Mouse (Mus musculus): ENCODE data around the gene Zfand4. TPM values are rescaled to one million over a fixed set of nuclear protein-coding genes. Genes with fewer than 3 reads are reported as not detected.

Zfand4 gene
- polyA plus RNA-seq, 1 experiment from 2014 or later = 9.4 TPM

DNA sequence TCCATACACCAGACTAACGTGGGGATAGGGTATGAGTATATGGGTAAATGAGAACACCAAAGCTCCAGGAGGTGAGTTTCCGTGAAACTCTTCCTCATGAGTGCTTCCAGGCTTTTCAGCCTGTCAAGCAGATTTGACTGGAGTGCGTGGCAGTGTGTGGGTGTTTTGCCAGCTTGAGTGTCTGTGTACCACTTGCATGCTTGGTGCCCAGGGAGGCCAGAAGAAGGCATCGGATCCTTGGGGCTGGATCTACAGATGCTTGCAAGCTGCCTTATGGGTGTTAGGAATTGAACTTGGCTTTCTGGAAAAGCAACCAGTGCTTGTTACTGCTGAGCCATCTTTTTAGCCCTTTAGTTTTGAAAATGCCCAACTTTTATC is 92.9 kb downstream of the Zfand4 start:
- 82% methylated on average over 4 of the region's 4 CpGs for WGBS
- H3K4me3 ChIP-seq (ENCODE audit: low read depth, low read length) = no peak overlapping the region
- no peak overlapping the region for H3K27ac ChIP-seq (ENCODE audit: low read depth, low read length)
- DNase-seq (ENCODE audit: low spot score) (no peak), ATAC-seq (ENCODE audit: low FRiP score) (no peak)
- no peak overlapping the region for H3K9ac ChIP-seq (ENCODE audit: low read depth, low read length)
- H3K4me2 ChIP-seq (replicated peaks; ENCODE audit: low read depth, low read length) = no peak overlapping the region
- H3K9me3 ChIP-seq (ENCODE audit: control insufficient read depth, low read length) = no peaks in the 10 kb centered on the region
- no peaks in the 10 kb centered on the region for H3K4me1 ChIP-seq (replicated peaks; ENCODE audit: control insufficient read depth, insufficient read depth, low read length)
- no peaks in the 10 kb centered on the region for H3K36me3 ChIP-seq (ENCODE audit: control insufficient read depth, insufficient read depth, low read length)
- H3K27me3 ChIP-seq (ENCODE audit: control insufficient read depth, insufficient read depth, low read length) = no peaks in the 10 kb centered on the region

DNA sequence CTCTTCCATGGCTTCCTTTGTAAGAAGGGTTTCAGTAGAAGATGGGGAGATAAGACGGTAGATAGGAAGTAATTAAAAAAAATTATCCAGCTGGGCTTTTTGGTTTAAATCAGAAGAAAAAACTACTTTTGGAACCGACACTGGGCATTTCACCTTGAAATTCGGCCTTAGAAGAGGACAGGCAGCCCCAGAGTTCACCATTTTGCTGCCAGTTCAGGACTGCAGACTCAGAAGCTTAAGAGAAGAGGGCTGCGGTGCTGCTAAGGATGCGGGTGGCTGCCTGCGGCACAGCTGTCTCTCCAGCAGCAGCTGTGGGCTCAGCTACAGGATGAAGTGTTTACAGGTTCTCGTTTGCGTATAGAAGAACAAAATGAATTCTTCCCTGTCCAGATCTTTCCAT is 94.0 kb downstream of the Zfand4 start:
- no peak overlapping the region for H3K27ac ChIP-seq (ENCODE audit: low read depth, low read length)
- no peaks in the 10 kb centered on the region for H3K4me1 ChIP-seq (replicated peaks; ENCODE audit: control insufficient read depth, insufficient read depth, low read length)
- H3K9me3 ChIP-seq (ENCODE audit: control insufficient read depth, low read length) = no peaks in the 10 kb centered on the region
- no peaks in the 10 kb centered on the region for H3K27me3 ChIP-seq (ENCODE audit: control insufficient read depth, insufficient read depth, low read length)
- H3K4me3 ChIP-seq (ENCODE audit: low read depth, low read length) = no peak overlapping the region
- no peak overlapping the region for H3K9ac ChIP-seq (ENCODE audit: low read depth, low read length)
- no peaks in the 10 kb centered on the region for H3K36me3 ChIP-seq (ENCODE audit: control insufficient read depth, insufficient read depth, low read length)
- no peak for ATAC-seq (ENCODE audit: low FRiP score)
- no peak for DNase-seq (ENCODE audit: low spot score)
- WGBS = 80% methylated on average over 8 of the region's 8 CpGs
- H3K4me2 ChIP-seq (replicated peaks; ENCODE audit: low read depth, low read length) = no peak overlapping the region

DNA sequence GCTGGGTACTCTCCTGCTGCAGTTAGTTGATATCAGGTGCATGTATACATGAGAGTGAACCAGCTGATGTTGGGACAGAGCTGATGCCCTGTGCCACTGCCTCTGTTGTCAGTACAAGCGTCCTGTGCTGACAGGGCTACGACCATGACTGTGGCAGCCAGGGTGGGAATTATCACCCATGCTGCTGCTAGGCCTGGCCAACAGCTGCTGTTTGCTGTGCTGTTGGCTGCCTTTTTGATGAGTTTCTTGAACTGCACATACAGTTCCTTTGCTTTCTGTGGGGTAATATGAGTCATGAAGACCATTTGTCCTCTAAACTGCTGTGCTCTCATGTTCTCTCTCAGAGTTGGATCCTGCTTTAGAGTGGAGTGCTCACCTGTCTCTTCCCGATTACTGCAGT is 95.2 kb downstream of the Zfand4 start:
- ATAC-seq (ENCODE audit: low FRiP score) = no peak
- H3K9ac ChIP-seq (ENCODE audit: low read depth, low read length) = no peak overlapping the region
- no peak for DNase-seq (ENCODE audit: low spot score)
- no peaks in the 10 kb centered on the region for H3K4me1 ChIP-seq (replicated peaks; ENCODE audit: control insufficient read depth, insufficient read depth, low read length)
- H3K9me3 ChIP-seq (ENCODE audit: control insufficient read depth, low read length) = no peaks in the 10 kb centered on the region
- H3K27me3 ChIP-seq (ENCODE audit: control insufficient read depth, insufficient read depth, low read length) = no peaks in the 10 kb centered on the region
- no peak overlapping the region for H3K4me3 ChIP-seq (ENCODE audit: low read depth, low read length)
- no peaks in the 10 kb centered on the region for H3K36me3 ChIP-seq (ENCODE audit: control insufficient read depth, insufficient read depth, low read length)
- H3K4me2 ChIP-seq (replicated peaks; ENCODE audit: low read depth, low read length) = no peak overlapping the region
- no peak overlapping the region for H3K27ac ChIP-seq (ENCODE audit: low read depth, low read length)
- 89% methylated on average over 3 of the region's 3 CpGs for WGBS

DNA sequence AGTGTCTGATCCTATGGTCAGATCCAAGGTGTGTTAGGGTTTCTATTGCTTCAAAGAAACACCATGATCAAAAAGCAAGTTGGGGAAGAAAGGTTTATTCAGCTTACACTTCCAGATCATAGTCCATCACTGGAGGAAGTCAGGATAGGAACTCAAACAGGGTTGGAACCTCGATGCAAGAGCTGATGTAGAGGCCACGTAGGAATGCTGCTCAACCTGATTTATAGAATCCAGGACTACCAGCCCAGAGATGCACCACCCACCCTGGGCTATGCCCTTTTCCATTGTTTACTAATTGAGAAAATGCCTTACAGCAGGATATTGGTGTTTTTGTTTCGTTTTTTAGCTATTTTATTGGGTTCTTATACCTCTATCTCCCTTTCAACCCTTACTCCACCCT is 97.4 kb downstream of the Zfand4 start:
- Histone ChIP-seq H3K27ac (ENCODE audit: low read depth, low read length) (no peak overlapping the region), H3K9ac (ENCODE audit: low read depth, low read length) (no peak overlapping the region), H3K36me3 (ENCODE audit: control insufficient read depth, insufficient read depth, low read length) (no peaks in the 10 kb centered on the region), H3K4me3 (ENCODE audit: low read depth, low read length) (no peak overlapping the region), H3K4me2 (replicated peaks; ENCODE audit: low read depth, low read length) (no peak overlapping the region), H3K27me3 (ENCODE audit: control insufficient read depth, insufficient read depth, low read length) (no peaks in the 10 kb centered on the region), H3K4me1 (replicated peaks; ENCODE audit: control insufficient read depth, insufficient read depth, low read length) (no peaks in the 10 kb centered on the region), H3K9me3 (ENCODE audit: control insufficient read depth, low read length) (no peaks in the 10 kb centered on the region)
- DNase-seq (ENCODE audit: low spot score) (no peak), ATAC-seq (ENCODE audit: low FRiP score) (no peak)
- 93% methylated on average over 3 of the region's 3 CpGs for WGBS

DNA sequence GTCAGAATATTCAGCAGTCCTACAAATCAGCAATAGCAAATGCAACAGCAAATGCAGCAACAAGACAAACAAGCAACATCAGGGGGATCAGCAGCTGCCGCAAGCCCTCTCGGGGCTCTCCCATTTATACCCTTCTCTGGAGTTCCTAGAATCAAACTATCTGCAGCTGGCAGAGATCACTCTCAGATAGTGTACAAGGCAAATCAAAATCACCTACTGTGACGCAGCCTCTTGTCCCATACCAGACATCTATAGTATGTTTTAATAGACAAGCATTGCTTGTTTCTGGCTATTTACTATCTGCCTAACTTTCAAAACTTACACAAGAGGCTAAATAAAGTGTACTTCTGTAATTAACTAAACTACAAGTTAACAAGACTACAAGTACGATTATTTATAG is 98.0 kb downstream of the Zfand4 start:
- Histone ChIP-seq H3K27ac (ENCODE audit: low read depth, low read length) (no peak overlapping the region), H3K9ac (ENCODE audit: low read depth, low read length) (no peak overlapping the region), H3K27me3 (ENCODE audit: control insufficient read depth, insufficient read depth, low read length) (no peaks in the 10 kb centered on the region), H3K36me3 (ENCODE audit: control insufficient read depth, insufficient read depth, low read length) (no peaks in the 10 kb centered on the region), H3K9me3 (ENCODE audit: control insufficient read depth, low read length) (no peaks in the 10 kb centered on the region), H3K4me2 (replicated peaks; ENCODE audit: low read depth, low read length) (no peak overlapping the region), H3K4me1 (replicated peaks; ENCODE audit: control insufficient read depth, insufficient read depth, low read length) (no peaks in the 10 kb centered on the region), H3K4me3 (ENCODE audit: low read depth, low read length) (no peak overlapping the region)
- WGBS = 95% methylated on average over 4 of the region's 4 CpGs
- ATAC-seq (ENCODE audit: low FRiP score) (no peak), DNase-seq (ENCODE audit: low spot score) (no peak)

DNA sequence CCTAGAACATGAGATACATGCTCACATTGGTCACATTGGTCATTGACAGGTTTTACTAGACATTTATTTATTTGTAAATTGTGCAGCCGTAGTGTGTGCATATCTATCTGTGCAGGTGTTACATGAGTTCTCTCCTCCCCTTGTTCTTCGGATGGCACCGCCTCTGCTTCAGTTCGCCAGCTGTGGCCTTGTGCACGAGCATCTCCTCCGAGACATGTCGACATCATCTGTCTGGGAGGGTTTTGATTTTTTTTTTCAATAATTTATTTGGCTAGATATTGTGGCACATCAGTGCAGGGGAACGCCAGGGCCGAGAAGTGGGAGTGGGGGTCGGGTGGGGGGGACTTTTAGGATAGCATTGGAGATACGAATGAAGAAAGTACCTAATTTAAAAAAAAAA is 103.9 kb downstream of the Zfand4 start:
- no peaks in the 10 kb centered on the region for H3K27me3 ChIP-seq (ENCODE audit: control insufficient read depth, insufficient read depth, low read length)
- ATAC-seq (ENCODE audit: low FRiP score) (no peak), DNase-seq (ENCODE audit: low spot score) (no peak)
- H3K9me3 ChIP-seq (ENCODE audit: control insufficient read depth, low read length) = no peaks in the 10 kb centered on the region
- no peak overlapping the region for H3K4me3 ChIP-seq (ENCODE audit: low read depth, low read length)
- no peak overlapping the region for H3K4me2 ChIP-seq (replicated peaks; ENCODE audit: low read depth, low read length)
- no peaks in the 10 kb centered on the region for H3K36me3 ChIP-seq (ENCODE audit: control insufficient read depth, insufficient read depth, low read length)
- H3K4me1 ChIP-seq (replicated peaks; ENCODE audit: control insufficient read depth, insufficient read depth, low read length) = no peaks in the 10 kb centered on the region
- 87% methylated on average over 11 of the region's 11 CpGs for WGBS
- H3K27ac ChIP-seq (ENCODE audit: low read depth, low read length) = no peak overlapping the region
- no peak overlapping the region for H3K9ac ChIP-seq (ENCODE audit: low read depth, low read length)

DNA sequence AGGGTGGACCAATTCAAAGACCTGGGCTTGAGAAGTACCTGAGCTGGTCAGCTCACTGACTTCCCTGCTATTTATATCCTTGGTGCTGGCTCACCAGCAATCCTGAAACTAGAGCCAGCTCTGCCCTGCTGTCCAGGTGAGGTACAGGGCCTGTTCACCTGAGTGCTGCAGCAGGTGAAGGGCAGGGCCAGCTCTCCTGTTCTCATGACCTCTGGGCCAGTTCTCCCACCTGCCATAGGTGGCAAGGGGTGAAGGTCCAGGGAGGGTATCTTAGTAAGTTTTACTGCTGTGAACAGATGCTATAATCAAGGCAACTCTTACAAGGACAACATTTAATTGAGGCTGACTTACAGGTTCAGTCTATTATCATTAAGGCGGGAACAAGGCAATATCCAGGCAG is 105.8 kb downstream of the Zfand4 start:
- H3K4me1 ChIP-seq (replicated peaks; ENCODE audit: control insufficient read depth, insufficient read depth, low read length) = no peaks in the 10 kb centered on the region
- no peak overlapping the region for H3K4me2 ChIP-seq (replicated peaks; ENCODE audit: low read depth, low read length)
- H3K4me3 ChIP-seq (ENCODE audit: low read depth, low read length) = no peak overlapping the region
- H3K9me3 ChIP-seq (ENCODE audit: control insufficient read depth, low read length) = no peaks in the 10 kb centered on the region
- H3K27ac ChIP-seq (ENCODE audit: low read depth, low read length) = no peak overlapping the region
- no peak for ATAC-seq (ENCODE audit: low FRiP score)
- no peaks in the 10 kb centered on the region for H3K36me3 ChIP-seq (ENCODE audit: control insufficient read depth, insufficient read depth, low read length)
- H3K9ac ChIP-seq (ENCODE audit: low read depth, low read length) = no peak overlapping the region
- H3K27me3 ChIP-seq (ENCODE audit: control insufficient read depth, insufficient read depth, low read length) = no peaks in the 10 kb centered on the region
- no peak for DNase-seq (ENCODE audit: low spot score)
- 95% methylated on average over 1 of the region's 1 CpGs for WGBS

DNA sequence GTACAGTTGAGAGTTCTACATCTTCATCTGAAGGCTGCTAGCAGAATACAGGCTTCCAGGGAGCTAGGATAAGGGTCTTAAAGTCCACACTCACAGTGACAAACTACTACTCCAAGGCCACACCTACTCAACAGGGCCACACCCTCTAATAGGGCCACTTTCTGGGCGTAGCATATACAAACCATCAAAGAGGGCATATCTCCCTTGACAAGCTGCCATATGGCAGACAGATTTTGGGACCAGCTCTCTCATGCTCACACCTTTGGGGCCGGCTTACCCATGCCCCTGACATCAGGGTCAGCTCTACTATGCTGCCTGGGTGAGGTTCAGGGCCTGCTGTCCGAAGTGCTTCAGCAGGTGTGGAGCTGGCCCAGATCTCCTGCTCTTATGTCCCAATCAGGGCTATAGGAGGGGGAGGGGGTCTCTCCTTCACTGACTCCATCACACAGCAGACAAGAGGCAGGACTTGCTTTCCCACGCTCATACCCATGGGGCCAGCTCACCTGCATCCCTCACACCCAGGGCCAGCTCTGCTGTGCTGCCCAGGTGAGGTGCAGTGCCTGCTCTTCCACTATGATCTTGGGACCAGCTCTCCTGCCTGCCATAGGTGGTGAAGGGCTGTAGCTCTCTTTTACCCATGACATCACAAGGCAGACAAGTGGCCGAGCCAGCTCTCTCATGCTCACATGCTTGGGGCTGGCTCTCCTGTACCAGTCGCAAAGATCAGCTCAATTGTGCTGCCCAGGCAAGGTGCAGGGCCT is 106.4 kb downstream of the Zfand4 start:
- no peak overlapping the region for H3K9ac ChIP-seq (ENCODE audit: low read depth, low read length)
- no peaks in the 10 kb centered on the region for H3K4me1 ChIP-seq (replicated peaks; ENCODE audit: control insufficient read depth, insufficient read depth, low read length)
- ATAC-seq (ENCODE audit: low FRiP score) (no peak), DNase-seq (ENCODE audit: low spot score) (no peak)
- WGBS = 84% methylated on average over 6 of the region's 6 CpGs
- H3K4me3 ChIP-seq (ENCODE audit: low read depth, low read length) = no peak overlapping the region
- no peaks in the 10 kb centered on the region for H3K9me3 ChIP-seq (ENCODE audit: control insufficient read depth, low read length)
- H3K36me3 ChIP-seq (ENCODE audit: control insufficient read depth, insufficient read depth, low read length) = no peaks in the 10 kb centered on the region
- no peak overlapping the region for H3K4me2 ChIP-seq (replicated peaks; ENCODE audit: low read depth, low read length)
- no peaks in the 10 kb centered on the region for H3K27me3 ChIP-seq (ENCODE audit: control insufficient read depth, insufficient read depth, low read length)
- H3K27ac ChIP-seq (ENCODE audit: low read depth, low read length) = no peak overlapping the region

DNA sequence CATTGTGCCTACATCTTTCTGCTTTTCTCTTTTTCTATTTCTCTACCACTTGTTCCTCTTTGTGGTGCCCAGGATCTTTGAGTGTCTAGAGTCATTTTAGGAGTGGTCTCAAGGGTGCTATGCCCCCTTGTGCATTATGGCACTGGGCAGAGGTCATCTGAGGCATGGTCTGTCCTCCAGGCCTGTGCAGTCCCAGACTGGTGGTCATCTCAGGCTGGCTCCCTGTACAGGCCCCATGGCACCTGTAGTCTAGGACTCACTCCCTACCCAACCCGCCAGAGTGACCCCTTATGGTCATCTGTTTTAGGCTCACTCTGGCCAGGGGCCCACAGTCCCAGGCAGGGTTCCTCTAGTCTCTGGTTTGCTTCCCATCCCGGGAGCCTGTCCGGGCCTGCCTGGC is 107.5 kb downstream of the Zfand4 start:
- Histone ChIP-seq H3K9me3 (ENCODE audit: control insufficient read depth, low read length) (no peaks in the 10 kb centered on the region), H3K27ac (ENCODE audit: low read depth, low read length) (no peak overlapping the region), H3K4me3 (ENCODE audit: low read depth, low read length) (no peak overlapping the region), H3K4me2 (replicated peaks; ENCODE audit: low read depth, low read length) (no peak overlapping the region), H3K36me3 (ENCODE audit: control insufficient read depth, insufficient read depth, low read length) (no peaks in the 10 kb centered on the region), H3K9ac (ENCODE audit: low read depth, low read length) (no peak overlapping the region), H3K27me3 (ENCODE audit: control insufficient read depth, insufficient read depth, low read length) (no peaks in the 10 kb centered on the region), H3K4me1 (replicated peaks; ENCODE audit: control insufficient read depth, insufficient read depth, low read length) (no peaks in the 10 kb centered on the region)
- DNase-seq (ENCODE audit: low spot score) = no peak
- WGBS = 95% methylated on average over 3 of the region's 3 CpGs
- ATAC-seq (ENCODE audit: low FRiP score) = no peak

All from hindbrain, embryonic 11.5 days (tissue).